Mouse (Mus musculus) kidney, embryonic 14.5 days (tissue): ENCODE measurements around the gene Cpa2. TPM values are rescaled to one million over a fixed set of nuclear protein-coding genes. Genes with fewer than 3 reads are reported as not detected.
A peak's percentile ranks its signal among the peaks of the same experiment; 100 is the strongest.

Experiments
- ATAC-seq: fragments of 200-750 bp; cut with Nextera tagmentation; 2 replicates; pipeline ENCODE4 v1.8.0; 2017; ENCODE audit warnings: moderate number of reproducible peaks, mild to moderate bottlenecking, moderate TSS enrichment, moderate library complexity; ENCODE audit not compliant: low FRiP score, low TSS enrichment
- H3K27ac ChIP-seq: fragments of 300-500 bp; sonication (generic); 2 replicates; pipeline ENCODE4 v1.5.1; 2014; ENCODE audit warnings: low read depth, mild to moderate bottlenecking, low read length, moderate library complexity, mixed read lengths
- H3K27me3 ChIP-seq: fragments of 300-500 bp; sonication (generic); 2 replicates; pipeline ENCODE4 v1.6.1; 2014; ENCODE audit warnings: mild to moderate bottlenecking, low read length; ENCODE audit not compliant: control insufficient read depth, insufficient read depth
- H3K36me3 ChIP-seq: fragments of 300-500 bp; sonication (generic); 2 replicates; pipeline ENCODE4 v1.6.1; 2014; ENCODE audit warnings: low read length, mixed read lengths; ENCODE audit not compliant: control insufficient read depth, insufficient read depth
- H3K4me1 ChIP-seq: fragments of 300-500 bp; sonication (generic); 2 replicates; pipeline ENCODE4 v1.6.1; 2014; ENCODE audit warnings: low read length, mixed read lengths; ENCODE audit not compliant: control insufficient read depth, insufficient read depth
- H3K4me2 ChIP-seq: fragments of 300-500 bp; sonication (generic); replicated peaks from 2 replicates; pipeline ENCODE4 v1.6.1; 2014; ENCODE audit warnings: low read depth, mild to moderate bottlenecking, low read length
- H3K4me3 ChIP-seq: fragments of 300-500 bp; sonication (generic); 2 replicates; pipeline ENCODE4 v1.5.1; 2014; ENCODE audit warnings: mild to moderate bottlenecking, low read length
- H3K9ac ChIP-seq: fragments of 300-500 bp; sonication (generic); 2 replicates; pipeline ENCODE4 v1.6.1; 2014; ENCODE audit warnings: low read depth, mild to moderate bottlenecking, low read length, moderate library complexity
- H3K9me3 ChIP-seq: fragments of 300-500 bp; sonication (generic); 2 replicates; pipeline ENCODE4 v1.6.1; 2016; ENCODE audit warnings: low read length; ENCODE audit not compliant: control insufficient read depth
- whole genome bisulfite sequencing: fragments of 180-500 bp; shearing (Covaris S2); extraction: QIAGEN DNeasy Blood & Tissue Kit; methylation state at CpG from one replicate; pipeline ENCODE4 v1.1.7; 2014; 5-methylcytosine and 5-hydroxymethylcytosine counted together
- polyA plus RNA-seq: library from polyadenylated mRNA; unstranded; fragments of >200 nt; fragmentation: Nextera tagmentation; extraction: Ambion mirVana; gene quantifications from 2 replicates; pipeline ENCODE4 v1.2.1, GENCODE M21; 2014

The Cpa2 gene
- polyA plus RNA-seq, 1 experiment from 2014 or later = 22.7 TPM

DNA sequence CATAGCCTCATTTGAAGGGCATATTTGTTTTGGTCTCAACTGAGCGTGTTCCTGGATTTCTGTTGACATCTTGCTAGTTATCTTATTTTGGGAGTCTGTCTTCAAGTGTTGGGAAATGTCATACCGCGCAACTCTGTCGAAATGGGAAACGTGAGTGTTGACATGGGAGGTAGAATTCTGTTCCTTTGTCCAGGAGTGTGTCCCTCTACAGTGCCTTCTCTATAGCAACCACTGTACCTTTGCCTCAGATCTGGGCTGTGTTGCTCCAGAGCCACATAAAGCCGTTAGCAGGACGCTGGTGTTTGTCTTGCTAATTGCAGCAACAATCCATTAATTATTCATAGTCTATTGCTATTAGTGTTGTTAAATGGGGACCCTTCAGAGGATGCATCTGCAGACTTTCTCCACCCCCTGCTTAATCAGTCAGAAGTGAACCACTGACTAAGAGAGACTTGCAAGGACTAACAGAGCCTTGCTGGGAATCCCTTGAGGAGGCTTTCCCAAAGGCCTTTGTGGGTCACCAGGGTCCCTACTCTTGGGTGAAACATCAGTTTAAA lies 45.6 kb downstream of the Cpa2 start:
- peaks cover 22% of the 10 kb centered on the region for H3K4me1 ChIP-seq
- no peak overlapping the region for H3K27ac ChIP-seq
- no peaks in the 10 kb centered on the region for H3K36me3 ChIP-seq
- H3K9me3 ChIP-seq = no peaks in the 10 kb centered on the region
- no peak overlapping the region for H3K4me2 ChIP-seq
- no peak for ATAC-seq
- H3K27me3 ChIP-seq = no peaks in the 10 kb centered on the region
- 77% methylated on average over 7 of the region's 7 CpGs for WGBS
- H3K4me3 ChIP-seq = no peak overlapping the region
- H3K9ac ChIP-seq = no peak overlapping the region

DNA sequence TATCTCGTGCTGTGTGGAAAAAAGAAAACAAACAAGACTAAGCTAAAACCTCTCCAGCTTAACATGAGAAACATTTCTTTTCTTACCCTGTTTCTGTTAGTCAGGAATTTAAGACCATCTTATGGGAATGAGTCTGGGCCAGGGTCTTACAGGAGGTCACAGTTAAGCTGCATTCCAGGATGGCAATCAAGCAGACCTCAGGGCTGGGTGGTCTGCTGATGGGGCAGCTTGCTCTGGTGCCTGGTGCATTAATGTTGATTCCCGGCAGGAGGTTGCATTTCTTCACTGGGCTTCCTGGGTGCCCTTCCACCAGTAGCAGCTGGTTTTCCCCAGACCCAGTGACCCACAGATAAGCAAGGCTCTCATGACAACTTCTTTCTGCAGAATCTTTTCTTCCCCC lies 48.4 kb downstream of the Cpa2 start:
- Histone ChIP-seq H3K4me2 (no peak overlapping the region), H3K9me3 (no peaks in the 10 kb centered on the region), H3K36me3 (no peaks in the 10 kb centered on the region), H3K4me1 (peaks cover 22% of the 10 kb centered on the region), H3K9ac (no peak overlapping the region), H3K27me3 (no peaks in the 10 kb centered on the region), H3K27ac (peak overlapping the region; percentile 49; the same call in 1 of the 2 replicates), H3K4me3 (no peak overlapping the region)
- no peak for ATAC-seq
- 11% methylated on average over 2 of the region's 2 CpGs for WGBS

GRCm38 (mm10) chr6:30591851-30592404 lies 50.5 kb downstream of the Cpa2 start:
- no peaks in the 10 kb centered on the region for H3K27me3 ChIP-seq
- no peak overlapping the region for H3K27ac ChIP-seq
- H3K36me3 ChIP-seq = no peaks in the 10 kb centered on the region
- H3K9ac ChIP-seq = no peak overlapping the region
- no peak; the same call in 1 of the 2 replicates for ATAC-seq
- H3K9me3 ChIP-seq = no peaks in the 10 kb centered on the region
- peaks cover 25% of the 10 kb centered on the region for H3K4me1 ChIP-seq
- no peak overlapping the region for H3K4me3 ChIP-seq
- WGBS = 17% methylated on average over 5 of the region's 5 CpGs
- H3K4me2 ChIP-seq = no peak overlapping the region

GRCm38 (mm10) chr6:30592417-30592974 lies 51.1 kb downstream of the Cpa2 start:
- no peak for ATAC-seq
- 62% methylated on average over 10 of the region's 10 CpGs for WGBS
- Histone ChIP-seq H3K9ac (no peak overlapping the region), H3K4me2 (no peak overlapping the region), H3K9me3 (no peaks in the 10 kb centered on the region), H3K27ac (no peak overlapping the region), H3K27me3 (no peaks in the 10 kb centered on the region), H3K36me3 (no peaks in the 10 kb centered on the region), H3K4me1 (peaks cover 21% of the 10 kb centered on the region), H3K4me3 (no peak overlapping the region)

DNA sequence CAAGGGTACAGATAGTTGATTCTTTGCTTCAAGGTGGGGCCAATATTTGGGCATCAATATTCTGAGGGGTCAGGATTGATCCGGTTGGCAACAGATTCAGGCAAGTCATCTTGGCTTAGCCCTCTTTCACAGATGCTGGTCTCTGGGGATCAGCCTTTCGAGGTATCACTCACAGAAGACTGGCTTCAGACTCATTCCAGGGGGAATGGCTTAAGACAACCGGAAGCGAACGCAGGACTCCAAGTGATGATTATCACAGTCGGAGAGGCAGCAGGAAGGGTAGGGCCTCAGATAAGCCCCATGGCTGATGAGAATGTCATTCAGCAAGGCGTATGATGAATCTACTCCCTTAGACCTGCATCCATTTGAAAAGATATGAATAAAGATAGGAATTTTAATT lies 53.0 kb downstream of the Cpa2 start:
- Histone ChIP-seq H3K9ac (no peak overlapping the region), H3K9me3 (no peaks in the 10 kb centered on the region), H3K4me2 (no peak overlapping the region), H3K4me1 (peaks cover 19% of the 10 kb centered on the region), H3K27ac (no peak overlapping the region), H3K27me3 (no peaks in the 10 kb centered on the region), H3K36me3 (no peaks in the 10 kb centered on the region), H3K4me3 (no peak overlapping the region)
- ATAC-seq = no peak
- 79% methylated on average over 7 of the region's 7 CpGs for whole genome bisulfite sequencing

DNA sequence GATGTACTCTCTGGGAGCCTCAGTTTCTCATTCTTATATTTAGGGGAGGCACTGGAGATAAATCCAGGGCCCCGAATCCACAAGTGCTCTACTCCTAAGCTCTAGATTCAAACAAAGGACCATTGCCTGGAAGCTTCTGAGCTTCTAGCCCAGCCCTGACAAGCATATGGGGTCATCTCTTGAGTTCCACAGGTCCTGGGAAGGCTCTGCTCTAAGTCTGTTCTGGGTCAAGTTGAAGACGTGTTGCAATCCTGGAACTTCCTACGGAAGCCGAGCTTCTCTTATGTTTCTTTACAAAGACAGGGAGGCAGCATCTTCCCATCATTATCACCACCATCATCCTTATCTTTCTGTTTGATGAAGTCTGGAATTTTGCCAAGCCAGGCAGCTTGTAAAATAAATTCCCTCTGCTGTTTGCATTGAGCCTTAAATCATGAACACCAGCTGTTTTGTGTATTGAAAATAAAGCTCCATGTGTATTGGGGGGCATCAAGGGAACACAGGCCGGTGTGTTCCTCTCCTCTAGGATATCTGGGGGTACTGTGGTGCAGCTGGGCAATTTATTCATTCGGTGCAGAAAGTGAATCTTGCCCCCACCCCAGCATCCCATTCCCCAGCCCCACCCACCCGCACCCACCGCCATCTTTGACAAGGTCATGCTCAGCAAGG lies 55.0 kb downstream of the Cpa2 start:
- Histone ChIP-seq H3K4me3 (no peak overlapping the region), H3K9me3 (no peaks in the 10 kb centered on the region), H3K4me2 (no peak overlapping the region), H3K27me3 (no peaks in the 10 kb centered on the region), H3K4me1 (peaks cover 19% of the 10 kb centered on the region), H3K9ac (no peak overlapping the region), H3K27ac (0 out of 2 replicates have a peak overlapping the region, but pooled peaks have one; percentile 47), H3K36me3 (no peaks in the 10 kb centered on the region)
- WGBS = 77% methylated on average over 8 of the region's 8 CpGs
- ATAC-seq = no peak

DNA sequence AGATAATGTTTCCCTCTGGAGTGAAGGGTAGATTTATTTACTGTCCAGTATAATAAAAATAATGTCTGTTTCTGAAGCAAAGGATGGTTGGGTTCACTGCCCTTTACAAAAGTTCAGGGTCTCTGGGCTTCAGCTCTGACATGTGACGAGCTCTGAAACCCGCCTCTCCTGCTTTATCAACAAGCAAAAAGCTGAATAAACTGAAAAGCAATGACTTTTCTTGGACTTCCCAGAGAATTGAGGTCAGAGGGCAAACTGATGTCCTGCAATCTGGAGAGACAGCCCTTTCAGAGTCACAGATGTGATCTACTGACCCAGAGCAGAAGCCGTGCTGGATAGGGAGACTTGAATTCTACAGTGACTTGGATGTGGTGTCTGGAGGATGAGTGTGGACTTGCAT lies 58.7 kb downstream of the Cpa2 start:
- Histone ChIP-seq H3K9ac (no peak overlapping the region), H3K27ac (peak overlapping the region; percentile 63; the same call in 1 of the 2 replicates), H3K27me3 (no peaks in the 10 kb centered on the region), H3K4me1 (peaks cover 22% of the 10 kb centered on the region), H3K4me2 (no peak overlapping the region), H3K9me3 (no peaks in the 10 kb centered on the region), H3K36me3 (no peaks in the 10 kb centered on the region), H3K4me3 (no peak overlapping the region)
- WGBS = 19% methylated on average over 3 of the region's 3 CpGs
- ATAC-seq = peak; percentile 71

GRCm38 (mm10) chr6:30600995-30601394 lies 59.6 kb downstream of the Cpa2 start:
- no peaks in the 10 kb centered on the region for H3K27me3 ChIP-seq
- no peaks in the 10 kb centered on the region for H3K9me3 ChIP-seq
- H3K4me1 ChIP-seq = peaks cover 27% of the 10 kb centered on the region
- no peak overlapping the region for H3K4me3 ChIP-seq
- no peak overlapping the region for H3K4me2 ChIP-seq
- 88% methylated on average over 1 of the region's 1 CpGs for WGBS
- H3K9ac ChIP-seq = no peak overlapping the region
- no peaks in the 10 kb centered on the region for H3K36me3 ChIP-seq
- no peak for ATAC-seq
- peak overlapping the region; percentile 63; the same call in 1 of the 2 replicates for H3K27ac ChIP-seq

DNA sequence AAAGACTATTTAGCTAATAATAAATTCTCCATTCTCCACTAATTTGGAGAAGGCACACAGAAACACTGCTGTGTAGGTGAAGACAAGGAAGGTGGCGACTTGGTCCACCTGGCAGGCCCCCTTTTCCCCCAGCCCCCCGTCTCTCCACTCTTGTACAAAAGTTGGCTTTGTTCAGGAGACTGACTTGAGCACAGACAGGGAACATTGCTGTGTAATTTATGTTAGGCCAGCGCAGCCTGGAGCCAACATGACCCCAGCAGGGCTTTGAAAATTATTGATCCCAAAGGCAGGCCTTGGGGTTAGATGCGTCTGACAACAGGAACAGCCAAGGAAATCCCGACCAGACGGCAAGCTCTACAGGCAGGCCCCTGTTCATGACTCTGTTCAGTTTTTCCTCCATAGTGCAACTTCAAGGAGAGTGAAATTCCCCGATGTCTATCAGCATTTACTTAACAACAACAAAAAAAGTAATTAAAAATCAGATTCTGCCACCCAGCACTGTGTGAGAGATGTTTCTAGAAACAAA lies 63.0 kb downstream of the Cpa2 start:
- H3K4me1 ChIP-seq = peaks cover 23% of the 10 kb centered on the region; the same call in 1 of the 2 replicates
- no peaks in the 10 kb centered on the region for H3K27me3 ChIP-seq
- no peak overlapping the region for H3K4me3 ChIP-seq
- H3K9me3 ChIP-seq = no peaks in the 10 kb centered on the region
- no peak for ATAC-seq
- no peak overlapping the region for H3K9ac ChIP-seq
- 43% methylated on average over 7 of the region's 7 CpGs for WGBS
- no peak overlapping the region for H3K27ac ChIP-seq
- H3K36me3 ChIP-seq = no peaks in the 10 kb centered on the region
- no peak overlapping the region for H3K4me2 ChIP-seq
